Mouse (Mus musculus) ES-Bruce4 (cell line): ENCODE measurements at regions not wholly inside any gene's neighbourhood (a gene's known extent, or its start where the extent isn't known, plus 50 kb on each side); places are given as distances from the start of the nearest gene placed in this dataset.

Source experiments
- CTCF ChIP-seq: IDR thresholded peaks from one replicate; pipeline ENCODE4 v1.8.1; 2011; ENCODE audit warnings: low read depth, low read length
- EP300 ChIP-seq: IDR thresholded peaks from 2 replicates; pipeline ENCODE4 v1.6.1; 2011; ENCODE audit warnings: low read depth, low read length; ENCODE audit not compliant: insufficient read depth
- POLR2A ChIP-seq: IDR thresholded peaks from one replicate; pipeline ENCODE4 v1.8.1; 2011; ENCODE audit warnings: low read length; ENCODE audit not compliant: insufficient read depth

- TF ChIP-seq POLR2A (no peak), CTCF (peak; percentile 38), EP300 (no peak)
Measured at GRCm38 (mm10) chr11:24332241-24332640, 254.4 kb downstream of the Bcl11a start.
